Mouse (Mus musculus) CH12.LX (cell line): ENCODE results near the gene Gm5105. TPM values are rescaled to one million over a fixed set of nuclear protein-coding genes. Genes with fewer than 3 reads are reported as not detected.

Source experiments
- DNase-seq: peaks from one replicate; pipeline ENCODE4 v3.0.0-alpha.2; 2013; ENCODE audit errors: extremely low read depth
- H3K27ac ChIP-seq: 2 replicates; pipeline ENCODE4 v1.5.1; 2012; ENCODE audit warnings: low read depth, mild to moderate bottlenecking, control low read depth, moderate library complexity; ENCODE audit not compliant: insufficient read depth
- H3K27me3 ChIP-seq: replicated peaks from 2 replicates; pipeline ENCODE3; 2012; ENCODE audit warnings: inconsistent platforms
- H3K36me3 ChIP-seq, 2 experiments: replicated peaks in 1 of 2; 2 replicates each; pipeline versions ENCODE3 to v1.6.1; 2012; ENCODE audit warnings: inconsistent platforms in 1 of 2, low read length in 1 of 2, mild to moderate bottlenecking in 1 of 2, mixed read lengths in 1 of 2, moderate library complexity in 1 of 2; ENCODE audit not compliant: control insufficient read depth in 1 of 2, insufficient read depth in 1 of 2
- H3K4me1 ChIP-seq, 2 experiments: 2 replicates each; pipeline ENCODE4 v1.6.1; 2012; ENCODE audit warnings: inconsistent platforms in 1 of 2, moderate library complexity in 1 of 2; ENCODE audit not compliant: insufficient read depth in 2 of 2, control insufficient read depth in 1 of 2
- H3K4me2 ChIP-seq: 2 replicates; pipeline ENCODE4 v1.6.1; 2012; ENCODE audit warnings: low read depth, mild to moderate bottlenecking, control low read depth; ENCODE audit not compliant: poor library complexity, insufficient read depth, severe bottlenecking
- H3K4me3 ChIP-seq, 3 experiments: fragments of 150-350 bp in 1 of 3; sonication (generic) in 1 of 3; replicated peaks in 1 of 3; 2 replicates each; pipeline versions ENCODE3 to v1.5.1; 2011 to 2012; ENCODE audit warnings: low read depth in 2 of 3, low read length in 2 of 3, mild to moderate bottlenecking in 2 of 3, moderate library complexity in 2 of 3, control low read depth in 1 of 3, improper control_type of control experiment in 1 of 3, inconsistent platforms in 1 of 3, mixed read lengths in 1 of 3; ENCODE audit not compliant: poor library complexity in 1 of 3
- H3K79me2 ChIP-seq: replicated peaks from 2 replicates; pipeline ENCODE4 v1.6.1; 2012; ENCODE audit warnings: mild to moderate bottlenecking, moderate library complexity; ENCODE audit not compliant: control insufficient read depth, poor library complexity, insufficient read depth, severe bottlenecking; ENCODE audit errors: extremely low read depth
- H3K9ac ChIP-seq: 2 replicates; pipeline ENCODE4 v1.6.1; 2012; ENCODE audit warnings: low read depth, mild to moderate bottlenecking, control low read depth, moderate library complexity; ENCODE audit not compliant: insufficient read depth
- H3K9me3 ChIP-seq: replicated peaks from 2 replicates; pipeline ENCODE3; 2012; ENCODE audit warnings: low read length, inconsistent platforms, mixed read lengths
- CTCF ChIP-seq, 2 experiments: IDR thresholded peaks in 1 of 2; conservative IDR thresholded peaks in 1 of 2; 2 replicates each; pipeline ENCODE4 v1.5.1; 2011 to 2012; ENCODE audit warnings: low read depth in 2 of 2, low read length in 2 of 2, improper control_type of control experiment in 1 of 2, inconsistent platforms in 1 of 2, mild to moderate bottlenecking in 1 of 2, moderate library complexity in 1 of 2
- EP300 ChIP-seq: IDR thresholded peaks from 2 replicates; pipeline ENCODE4 v1.6.1; 2011; ENCODE audit warnings: low read length, improper control_type of control experiment
- ETS1 ChIP-seq: conservative IDR thresholded peaks from 2 replicates; pipeline ENCODE4 v1.6.1; 2012; ENCODE audit warnings: low read depth, mild to moderate bottlenecking, inconsistent platforms, low read length, improper control_type of control experiment, moderate library complexity
- IRF4 ChIP-seq: IDR thresholded peaks from 2 replicates; pipeline ENCODE4 v1.6.1; 2014; ENCODE audit warnings: low read depth, mild to moderate bottlenecking, inconsistent platforms, low read length, improper control_type of control experiment
- JUN ChIP-seq: IDR thresholded peaks from 2 replicates; pipeline ENCODE4 v1.6.1; 2011; ENCODE audit warnings: low read depth, mild to moderate bottlenecking, low read length, improper control_type of control experiment, moderate library complexity; ENCODE audit not compliant: insufficient read depth
- JUND ChIP-seq: conservative IDR thresholded peaks from 2 replicates; pipeline ENCODE4 v1.6.1; 2011; ENCODE audit warnings: low read depth, low read length, improper control_type of control experiment
- KAT2A ChIP-seq: IDR thresholded peaks from 2 replicates; pipeline ENCODE4 v1.6.1; 2012; ENCODE audit warnings: low read length, improper control_type of control experiment, inconsistent platforms; ENCODE audit not compliant: insufficient replicate concordance
- MAX ChIP-seq: IDR thresholded peaks from 2 replicates; pipeline ENCODE4 v1.6.1; 2011; ENCODE audit warnings: low read length, improper control_type of control experiment
- MEF2A ChIP-seq: IDR thresholded peaks from 2 replicates; pipeline ENCODE4 v1.6.1; 2014; ENCODE audit warnings: low read depth, mild to moderate bottlenecking, inconsistent platforms, low read length, improper control_type of control experiment, borderline replicate concordance
- MXI1 ChIP-seq: IDR thresholded peaks from 2 replicates; pipeline ENCODE4 v1.6.1; 2011; ENCODE audit warnings: mild to moderate bottlenecking, low read depth, low read length, improper control_type of control experiment
- PAX5 ChIP-seq: IDR thresholded peaks from 2 replicates; pipeline ENCODE4 v1.6.1; 2012; ENCODE audit warnings: low read length, inconsistent platforms, mixed read lengths
- SIN3A ChIP-seq: IDR thresholded peaks from 2 replicates; pipeline ENCODE4 v1.6.1; 2012; ENCODE audit warnings: low read length, improper control_type of control experiment, inconsistent platforms
- TCF12 ChIP-seq: IDR thresholded peaks from 2 replicates; pipeline ENCODE4 v1.6.1; 2014; ENCODE audit warnings: low read depth, mild to moderate bottlenecking, inconsistent platforms, low read length, improper control_type of control experiment
- USF1 ChIP-seq: IDR thresholded peaks from 2 replicates; pipeline ENCODE4 v1.6.1; 2014; ENCODE audit warnings: low read depth, mild to moderate bottlenecking, inconsistent platforms, low read length, improper control_type of control experiment
- ZKSCAN1 ChIP-seq: IDR thresholded peaks from 2 replicates; pipeline ENCODE4 v1.6.1; 2012; ENCODE audit warnings: low read depth, inconsistent platforms, low read length, improper control_type of control experiment, borderline replicate concordance
- ZNF384 ChIP-seq: IDR thresholded peaks from 2 replicates; pipeline ENCODE4 v1.6.1; 2012; ENCODE audit warnings: low read depth, low read length, improper control_type of control experiment, inconsistent platforms
- dilution Hi-C: fragments of 300-500 bp; cut with MboI; formaldehyde crosslinking; loops from 2 replicates; pipeline ENCODE4 v1.14.3; 2020; ENCODE audit warnings: low sequenced_read_pairs; ENCODE audit not compliant: extremely low pct_unique_long_range_greater_than_20kb, extremely low pct_ligation_motif_present
- in situ Hi-C: fragments of 300-500 bp; cut with MboI; formaldehyde crosslinking; loops from 3 replicates; pipeline ENCODE4 v1.14.3; 2019; ENCODE audit warnings: low sequenced_read_pairs, low pct_ligation_motif_present, low pct_unique_long_range_greater_than_20kb, mixed read lengths
- polyA plus RNA-seq: library from polyadenylated mRNA; unstranded; fragments of >175 nt; gene quantifications from 2 replicates; pipeline ENCODE4 v1.2.1, GENCODE M21; 2012; ENCODE audit warnings: low read depth; ENCODE audit not compliant: insufficient read length
- total RNA-seq, 2 experiments: library from RNA; depleted of rRNA; stranded (reverse); fragments of 300-350 nt in 1 of 2; fragments of >200 nt in 1 of 2; gene quantifications; 2 replicates each; pipeline ENCODE4 v1.2.3; 2012 to 2014

The Gm5105 gene
- total and polyA plus RNA-seq, 3 experiments: 0.13 TPM; not detected in 2

GRCm38 (mm10) chr3:138083896-138084295 lies 16.7 kb upstream of the Gm5105 start:
- Histone ChIP-seq H3K27me3 (no peaks in the 10 kb centered on the region), H3K9me3 (no peaks in the 10 kb centered on the region), H3K4me3 (no peak overlapping the region), H3K9ac (no peak overlapping the region), H3K4me2 (no peak overlapping the region), H3K27ac (no peak overlapping the region), H3K79me2 (no peaks in the 10 kb centered on the region), H3K4me1 (0 out of 4 replicates have a peak, but pooled peaks cover 0 to 2% of the 10 kb centered on the region in 2 experiments), H3K36me3 (no peaks in the 10 kb centered on the region)
- dilution Hi-C loops: no loop called here
- no peak for DNase-seq
- TF ChIP-seq ETS1 (no peak), JUN (no peak), PAX5 (no peak), MXI1 (no peak), ZNF384 (no peak), EP300 (no peak), IRF4 (no peak), SIN3A (no peak), MAX (no peak), TCF12 (no peak), ZKSCAN1 (no peak), KAT2A (no peak), JUND (no peak), USF1 (no peak), CTCF (conservative IDR thresholded peaks at IDR 0.05 in 1 of 2, IDR thresholded peaks at IDR 0.05 in 1 of 2; ENCODE audit: low read depth in 2 of 2, low read length in 2 of 2) (no peak)
- in situ Hi-C loops: no loop called here

- no peaks in the 10 kb centered on the region for H3K79me2 ChIP-seq
- H3K4me1 ChIP-seq: 0 out of 4 replicates have a peak, but pooled peaks cover 2 to 3% of the 10 kb centered on the region in 2 experiments
- H3K27ac ChIP-seq: no peak overlapping the region
- no peak overlapping the region for H3K4me2 ChIP-seq
- in situ Hi-C loops (no loop called here), dilution Hi-C loops (no loop called here)
- TF ChIP-seq MEF2A (no peak), KAT2A (no peak), JUND (no peak)
- no peak overlapping the region for H3K9ac ChIP-seq
- no peaks in the 10 kb centered on the region for H3K9me3 ChIP-seq
- DNase-seq: no peak
- no peaks in the 10 kb centered on the region for H3K36me3 ChIP-seq
- no peak overlapping the region for H3K4me3 ChIP-seq
- H3K27me3 ChIP-seq: no peaks in the 10 kb centered on the region
Measured at GRCm38 (mm10) chr3:138083073-138083637, 16.0 kb upstream of the Gm5105 start.
